Mouse (Mus musculus) liver, adult 2 months (tissue): ENCODE results near the gene Dmp1. TPM values are rescaled to one million over a fixed set of nuclear protein-coding genes. Genes with fewer than 3 reads are reported as not detected.

ENCODE experiments used
- DNase-seq: peaks from one replicate; pipeline ENCODE4 v3.0.0-alpha.2; 2011; ENCODE audit warnings: low read depth, low spot score; ENCODE audit errors: extremely low read depth
- H3K27ac ChIP-seq: fragments of 200-500 bp; replicated peaks from 2 replicates; pipeline ENCODE4 v1.5.1; 2012; ENCODE audit warnings: low read depth, mild to moderate bottlenecking, control low read depth, inconsistent platforms, low read length; ENCODE audit not compliant: insufficient read depth
- H3K27me3 ChIP-seq: fragments of 200-500 bp; 2 replicates; pipeline ENCODE4 v1.6.1; 2012; ENCODE audit warnings: mild to moderate bottlenecking, moderate library complexity, low read length, inconsistent platforms; ENCODE audit not compliant: control insufficient read depth, insufficient read depth
- H3K36me3 ChIP-seq: fragments of 200-500 bp; 2 replicates; pipeline ENCODE4 v1.6.1; 2012; ENCODE audit warnings: low read length, inconsistent platforms; ENCODE audit not compliant: control insufficient read depth, insufficient read depth
- H3K4me1 ChIP-seq: fragments of 200-500 bp; 2 replicates; pipeline ENCODE4 v1.6.1; 2011; ENCODE audit warnings: low read length; ENCODE audit not compliant: control insufficient read depth, insufficient read depth
- H3K4me3 ChIP-seq: fragments of 200-500 bp; 2 replicates; pipeline ENCODE4 v1.5.1; 2011; ENCODE audit warnings: low read depth, mild to moderate bottlenecking, control low read depth, low read length, moderate library complexity; ENCODE audit not compliant: insufficient read depth
- H3K79me2 ChIP-seq: fragments of 200-500 bp; 2 replicates; pipeline ENCODE4 v1.6.1; 2012; ENCODE audit warnings: inconsistent platforms, mild to moderate bottlenecking, low read length, moderate library complexity; ENCODE audit not compliant: control insufficient read depth, insufficient read depth
- H3K9ac ChIP-seq: fragments of 200-500 bp; 2 replicates; pipeline ENCODE4 v1.6.1; 2012; ENCODE audit warnings: low read depth, mild to moderate bottlenecking, control low read depth, inconsistent platforms, low read length
- CTCF ChIP-seq: fragments of 200-500 bp; IDR thresholded peaks from 2 replicates; pipeline ENCODE4 v1.5.1; 2011; ENCODE audit warnings: low read depth, low read length, control low read depth
- POLR2A ChIP-seq: fragments of 200-500 bp; IDR thresholded peaks from 2 replicates; pipeline ENCODE4 v1.6.1; 2011; ENCODE audit warnings: low read length, control low read depth; ENCODE audit not compliant: insufficient read depth; ENCODE audit errors: extremely low read depth
- WGBS: fragments of 180-500 bp; shearing (Covaris S2); methylation state at CpG from one replicate; pipeline ENCODE4 v1.1.7; 2018; 5-methylcytosine and 5-hydroxymethylcytosine counted together
- polyA plus RNA-seq: library from polyadenylated mRNA; depleted of rRNA; stranded (reverse); fragments of >200 nt; gene quantifications from 2 replicates; pipeline ENCODE4 v1.2.3, GENCODE M21; 2012
- total RNA-seq: library from RNA; depleted of rRNA; stranded (reverse); fragments of >200 nt; gene quantifications from 2 replicates; pipeline ENCODE4 v1.2.3, GENCODE M21; 2014

Dmp1 gene
- total and polyA plus RNA-seq, 2 experiments = not detected

DNA sequence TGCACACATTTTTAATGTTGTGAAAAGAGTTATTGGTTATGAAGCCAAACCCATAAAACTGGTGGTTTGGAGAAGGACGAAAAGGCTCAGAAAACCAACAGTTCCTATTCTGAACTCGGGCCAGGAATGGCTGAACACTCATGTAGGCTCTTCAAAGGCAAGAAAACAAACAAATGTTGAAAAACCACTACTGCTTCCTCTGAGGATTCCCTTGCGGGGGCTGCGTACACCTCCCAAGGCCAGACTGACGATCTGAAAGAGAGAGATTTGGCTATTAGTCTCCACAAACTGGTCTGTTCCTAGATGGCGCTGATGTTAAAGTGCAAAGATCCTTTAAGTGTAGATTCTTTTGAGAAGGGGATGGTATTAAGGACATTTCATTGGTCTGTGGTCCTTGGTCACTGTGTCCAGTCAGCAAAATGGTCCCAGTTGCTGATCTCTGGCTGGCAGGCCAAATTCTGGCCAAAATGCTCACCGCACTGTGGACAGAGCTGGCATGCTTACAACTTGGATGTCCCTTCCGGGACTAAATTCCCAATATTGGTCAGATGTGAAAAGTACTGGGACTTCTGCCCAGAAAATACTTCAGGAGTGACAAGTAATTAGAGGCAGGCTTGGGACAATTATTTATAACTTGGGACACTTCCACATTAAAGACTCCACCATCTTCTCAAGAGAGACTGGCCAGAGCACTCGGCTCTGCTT is 37.4 kb downstream of the Dmp1 start:
- no peak overlapping the region for H3K27ac ChIP-seq
- peak; percentile 83 for DNase-seq

DNA sequence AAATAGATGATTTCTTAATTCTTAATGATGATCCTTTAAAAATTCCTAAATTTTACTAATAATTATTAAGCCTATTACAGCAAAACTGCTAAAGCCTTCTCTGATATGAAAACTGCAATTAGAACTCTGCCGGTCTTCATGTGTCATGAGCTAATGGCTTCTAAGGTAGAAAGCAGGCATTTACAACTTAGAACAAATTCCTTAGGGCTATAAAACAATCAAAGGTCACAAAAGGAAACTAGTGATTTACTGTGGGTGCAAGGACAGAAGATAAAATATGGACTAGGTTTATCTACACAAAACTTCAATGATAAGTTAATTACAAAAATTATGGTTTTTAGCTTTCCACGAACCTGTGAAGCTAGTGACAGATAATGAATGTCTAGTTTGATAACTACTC is 41.8 kb downstream of the Dmp1 start:
- Histone ChIP-seq H3K79me2 (no peaks in the 10 kb centered on the region), H3K4me1 (no peaks in the 10 kb centered on the region), H3K4me3 (no peak overlapping the region), H3K27ac (no peak overlapping the region), H3K36me3 (no peaks in the 10 kb centered on the region), H3K27me3 (no peaks in the 10 kb centered on the region), H3K9ac (no peak overlapping the region)
- TF ChIP-seq POLR2A (no peak), CTCF (no peak)
- no peak for DNase-seq
- WGBS = 88% methylated on average over 2 of the region's 2 CpGs

More for the DNA sequence above, 37.4 kb downstream of the Dmp1 start:
- Histone ChIP-seq H3K4me3 (no peak overlapping the region), H3K9ac (no peak overlapping the region), H3K36me3 (no peaks in the 10 kb centered on the region), H3K79me2 (no peaks in the 10 kb centered on the region), H3K27me3 (no peaks in the 10 kb centered on the region), H3K4me1 (no peaks in the 10 kb centered on the region)
- TF ChIP-seq POLR2A (no peak), CTCF (no peak)
- 55% methylated on average over 9 of the region's 9 CpGs for WGBS

DNA sequence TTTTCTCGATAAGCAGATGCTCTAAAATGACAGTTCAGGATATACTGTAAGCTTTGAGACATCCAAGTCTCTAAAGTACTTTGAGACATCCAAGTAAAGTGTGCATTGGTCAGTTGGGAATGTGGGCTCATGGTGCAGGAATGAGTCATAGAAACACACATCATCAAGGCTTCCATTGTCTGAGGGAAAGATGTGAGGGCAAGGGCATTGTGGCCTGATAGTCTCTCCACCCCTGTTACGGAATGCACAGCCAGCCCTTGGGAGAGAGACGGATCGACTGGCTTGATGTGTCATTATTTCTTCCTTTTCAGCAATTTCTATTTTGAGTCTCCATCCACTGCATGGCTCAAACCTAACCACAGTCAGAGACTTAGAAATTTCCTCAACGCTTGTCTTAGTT is 49.4 kb downstream of the Dmp1 start:
- no peaks in the 10 kb centered on the region for H3K27me3 ChIP-seq
- DNase-seq = no peak
- no peak overlapping the region for H3K4me3 ChIP-seq
- TF ChIP-seq CTCF (no peak), POLR2A (no peak)
- H3K4me1 ChIP-seq = no peaks in the 10 kb centered on the region
- WGBS = 82% methylated on average over 5 of the region's 5 CpGs
- no peaks in the 10 kb centered on the region for H3K79me2 ChIP-seq
- no peak overlapping the region for H3K27ac ChIP-seq
- H3K9ac ChIP-seq = no peak overlapping the region
- no peaks in the 10 kb centered on the region for H3K36me3 ChIP-seq

DNA sequence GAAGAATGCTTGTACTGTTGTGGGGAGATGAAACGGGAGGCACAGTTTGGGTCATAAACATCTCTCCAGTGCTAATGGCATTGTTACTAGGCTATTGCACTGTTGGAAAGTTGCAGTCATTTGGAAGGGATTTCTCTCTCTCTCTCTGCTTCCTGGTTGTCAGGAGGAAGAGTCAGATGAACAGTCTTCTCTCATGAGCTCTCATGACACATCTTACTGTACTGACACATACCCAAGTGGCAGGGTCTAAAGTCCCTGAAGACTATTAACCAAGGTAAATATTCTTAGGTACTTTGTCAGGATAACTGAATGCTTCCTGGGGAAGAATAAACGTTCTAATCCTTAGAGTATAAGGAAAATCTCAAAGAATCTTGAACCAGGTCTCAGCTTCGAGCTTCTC is 54.2 kb downstream of the Dmp1 start:
- Histone ChIP-seq H3K36me3 (no peaks in the 10 kb centered on the region), H3K4me3 (no peak overlapping the region), H3K27ac (no peak overlapping the region), H3K27me3 (no peaks in the 10 kb centered on the region), H3K9ac (no peak overlapping the region), H3K79me2 (no peaks in the 10 kb centered on the region), H3K4me1 (no peaks in the 10 kb centered on the region)
- no peak for DNase-seq
- WGBS = 53% methylated on average over 3 of the region's 3 CpGs
- TF ChIP-seq CTCF (no peak), POLR2A (no peak)

DNA sequence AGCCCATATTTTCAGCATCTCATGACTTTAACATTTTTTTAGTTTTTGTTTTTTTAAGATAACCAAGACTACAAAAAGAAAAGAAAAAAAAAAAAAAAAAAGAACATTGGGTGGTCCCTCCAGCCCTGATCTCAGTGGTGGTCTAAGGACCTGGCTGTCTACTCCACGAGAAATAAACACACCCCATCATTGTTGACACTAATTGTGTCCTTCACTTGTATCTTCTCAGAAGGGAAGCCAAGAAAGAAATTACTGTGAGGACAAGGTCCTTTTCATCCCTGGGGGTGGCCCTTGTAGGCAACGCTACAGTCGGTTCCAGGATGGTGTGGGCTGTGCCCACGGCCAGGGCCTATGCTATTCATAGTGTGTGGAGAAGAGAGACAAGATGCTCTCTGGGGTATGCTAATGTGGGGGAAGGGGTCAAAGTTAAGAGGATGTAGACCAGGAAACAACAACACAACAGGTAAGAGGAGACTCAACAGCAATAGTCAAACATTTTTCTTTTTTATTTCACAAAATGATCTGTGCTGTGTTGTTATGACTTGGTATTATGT is 59.6 kb downstream of the Dmp1 start:
- no peak for DNase-seq
- Histone ChIP-seq H3K4me1 (no peaks in the 10 kb centered on the region), H3K27me3 (no peaks in the 10 kb centered on the region), H3K36me3 (no peaks in the 10 kb centered on the region), H3K27ac (no peak overlapping the region), H3K9ac (no peak overlapping the region), H3K4me3 (no peak overlapping the region), H3K79me2 (no peaks in the 10 kb centered on the region)
- TF ChIP-seq CTCF = no peak
- no peak for TF ChIP-seq POLR2A
- WGBS = 78% methylated on average over 4 of the region's 4 CpGs
